Mouse (Mus musculus) stomach, postnatal 0 days (tissue): Measurements from ENCODE around the gene Gabrg2.

Experiments used
- CTCF ChIP-seq: IDR thresholded peaks from 2 replicates; pipeline ENCODE4 v1.5.1; 2016; ENCODE audit warnings: antibody characterized with exemption, low read depth, mild to moderate bottlenecking, moderate library complexity
- EP300 ChIP-seq: optimal IDR thresholded peaks from 2 replicates; pipeline ENCODE3; 2016; ENCODE audit warnings: antibody characterized with exemption

- no peak for TF ChIP-seq EP300
- TF ChIP-seq CTCF, result no peak
Observed at GRCm38 (mm10) chr11:42048201-42048600, 47.5 kb upstream of the Gabrg2 start.
